Mouse (Mus musculus): ENCODE measurements around the gene Hspa14. TPM values are rescaled to one million over a fixed set of nuclear protein-coding genes. Genes with fewer than 3 reads are reported as not detected.

Hspa14 gene
- polyA plus RNA-seq, 1 experiment, result 128 TPM

DNA sequence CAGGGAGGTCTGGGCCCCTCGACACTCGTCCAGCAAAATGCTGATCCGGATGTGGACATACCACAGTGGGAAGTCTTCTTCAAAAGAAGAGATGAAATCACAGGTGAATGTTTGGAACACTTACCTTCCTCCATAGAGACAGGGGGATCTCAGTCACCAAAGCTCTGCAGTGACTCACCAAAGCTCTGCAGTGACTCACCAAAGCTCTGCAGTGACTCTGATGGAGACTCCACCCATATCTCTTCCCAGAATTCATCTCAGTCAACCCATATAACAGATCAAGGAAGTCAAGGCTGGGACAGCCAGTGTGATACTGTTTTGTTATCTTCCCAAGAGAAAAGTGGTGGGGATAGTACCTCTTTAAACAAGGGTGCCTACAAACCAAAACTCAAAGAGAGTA lies 59.5 kb downstream of the Hspa14 start:
- Histone ChIP-seq H3K4me3 (ENCODE audit: low read depth, low read length) (no peak overlapping the region), H3K9me3 (replicated peaks; ENCODE audit: control insufficient read depth, insufficient read depth, low read length, poor library complexity, severe bottlenecking) (no peaks in the 10 kb centered on the region), H3K27me3 (ENCODE audit: control insufficient read depth, insufficient read depth, low read length, poor library complexity, severe bottlenecking) (no peaks in the 10 kb centered on the region), H3K4me1 (ENCODE audit: control insufficient read depth, insufficient read depth, low read length) (no peaks in the 10 kb centered on the region), H3K9ac (ENCODE audit: low read depth, poor library complexity, severe bottlenecking) (no peak overlapping the region), H3K36me3 (ENCODE audit: control insufficient read depth, insufficient read depth, low read length, poor library complexity, severe bottlenecking) (peaks cover 28% of the 10 kb centered on the region), H3K27ac (ENCODE audit: insufficient read depth, low read length) (no peak overlapping the region)
- TF ChIP-seq CTCF (IDR thresholded peaks at IDR 0.05; ENCODE audit: low read depth, low read length), result no peak
- TF ChIP-seq POLR2A (IDR thresholded peaks at IDR 0.05; ENCODE audit: insufficient read depth, low read length), result no peak
- TF ChIP-seq EP300 (IDR thresholded peaks at IDR 0.05; ENCODE audit: insufficient read depth, low read depth, low read length), result no peak

GRCm38 (mm10) chr2:3449431-3449830 lies 63.2 kb downstream of the Hspa14 start:
- Histone ChIP-seq H3K27ac (ENCODE audit: insufficient read depth, low read length) (no peak overlapping the region), H3K4me3 (ENCODE audit: low read depth, low read length) (no peak overlapping the region), H3K9ac (ENCODE audit: low read depth, poor library complexity, severe bottlenecking) (no peak overlapping the region), H3K4me1 (ENCODE audit: control insufficient read depth, insufficient read depth, low read length) (no peaks in the 10 kb centered on the region), H3K27me3 (ENCODE audit: control insufficient read depth, insufficient read depth, low read length, poor library complexity, severe bottlenecking) (no peaks in the 10 kb centered on the region), H3K36me3 (ENCODE audit: control insufficient read depth, insufficient read depth, low read length, poor library complexity, severe bottlenecking) (peaks cover 20% of the 10 kb centered on the region), H3K9me3 (replicated peaks; ENCODE audit: control insufficient read depth, insufficient read depth, low read length, poor library complexity, severe bottlenecking) (no peaks in the 10 kb centered on the region)
- TF ChIP-seq EP300 (IDR thresholded peaks at IDR 0.05; ENCODE audit: insufficient read depth, low read depth, low read length), result no peak
- no peak for TF ChIP-seq CTCF (IDR thresholded peaks at IDR 0.05; ENCODE audit: low read depth, low read length)
- TF ChIP-seq POLR2A (IDR thresholded peaks at IDR 0.05; ENCODE audit: insufficient read depth, low read length), result no peak

DNA sequence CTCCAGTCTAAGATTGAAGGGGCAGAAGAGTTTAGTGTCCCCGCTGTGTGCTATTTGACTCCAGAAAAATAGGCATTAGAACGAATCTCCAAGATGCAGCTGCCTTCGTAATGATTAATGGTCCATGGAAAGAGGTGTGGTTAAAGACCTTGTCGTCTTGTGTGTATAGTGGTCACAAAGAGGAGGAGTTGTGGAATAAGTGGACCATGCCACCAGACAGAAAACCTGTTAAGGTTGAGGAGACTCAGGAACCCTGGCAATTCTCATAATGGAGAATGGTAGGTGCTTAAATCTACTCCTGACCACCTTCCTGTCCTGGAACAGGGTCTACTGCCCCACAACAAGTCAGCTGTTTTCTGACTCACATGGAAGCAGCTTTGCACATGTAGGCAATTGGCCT lies 66.6 kb downstream of the Hspa14 start:
- Histone ChIP-seq H3K4me1 (ENCODE audit: control insufficient read depth, insufficient read depth, low read length) (peaks cover 2% of the 10 kb centered on the region), H3K27me3 (ENCODE audit: control insufficient read depth, insufficient read depth, low read length, poor library complexity, severe bottlenecking) (no peaks in the 10 kb centered on the region), H3K36me3 (ENCODE audit: control insufficient read depth, insufficient read depth, low read length, poor library complexity, severe bottlenecking) (peaks cover 12% of the 10 kb centered on the region; the same call in 1 of the 2 replicates), H3K27ac (ENCODE audit: insufficient read depth, low read length) (0 out of 2 replicates have a peak overlapping the region, but pooled peaks have one; percentile 9), H3K9ac (ENCODE audit: low read depth, poor library complexity, severe bottlenecking) (no peak overlapping the region), H3K4me3 (ENCODE audit: low read depth, low read length) (no peak overlapping the region), H3K9me3 (replicated peaks; ENCODE audit: control insufficient read depth, insufficient read depth, low read length, poor library complexity, severe bottlenecking) (no peaks in the 10 kb centered on the region)
- TF ChIP-seq POLR2A (IDR thresholded peaks at IDR 0.05; ENCODE audit: insufficient read depth, low read length), result no peak
- no peak for TF ChIP-seq CTCF (IDR thresholded peaks at IDR 0.05; ENCODE audit: low read depth, low read length)
- TF ChIP-seq EP300 (IDR thresholded peaks at IDR 0.05; ENCODE audit: insufficient read depth, low read depth, low read length), result no peak

DNA sequence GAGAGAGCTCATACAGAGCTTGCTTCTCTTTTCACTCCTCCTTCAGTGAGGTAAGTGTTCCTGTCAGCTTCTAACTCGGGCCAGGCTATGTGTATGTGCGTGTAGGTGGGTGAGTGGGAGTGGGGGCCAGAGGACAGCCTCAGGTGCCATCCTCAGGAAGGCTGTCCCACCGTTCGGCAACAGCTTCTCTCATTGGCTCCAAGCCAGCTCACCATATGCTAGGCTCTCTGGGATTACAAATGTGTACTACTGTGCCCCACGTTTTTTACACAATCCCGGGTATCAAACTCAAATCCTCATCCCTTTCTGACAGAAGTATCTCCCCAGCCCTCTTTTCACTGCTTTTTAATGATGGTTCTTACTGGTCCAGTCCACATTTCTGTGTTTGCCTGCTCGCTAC lies 68.4 kb downstream of the Hspa14 start:
- peaks cover 15% of the 10 kb centered on the region for H3K36me3 ChIP-seq (ENCODE audit: control insufficient read depth, insufficient read depth, low read length, poor library complexity, severe bottlenecking)
- H3K9me3 ChIP-seq (replicated peaks; ENCODE audit: control insufficient read depth, insufficient read depth, low read length, poor library complexity, severe bottlenecking), result no peaks in the 10 kb centered on the region
- H3K27me3 ChIP-seq (ENCODE audit: control insufficient read depth, insufficient read depth, low read length, poor library complexity, severe bottlenecking), result no peaks in the 10 kb centered on the region
- H3K27ac ChIP-seq (ENCODE audit: insufficient read depth, low read length), result no peak overlapping the region
- peaks cover 2% of the 10 kb centered on the region for H3K4me1 ChIP-seq (ENCODE audit: control insufficient read depth, insufficient read depth, low read length)
- no peak overlapping the region for H3K4me3 ChIP-seq (ENCODE audit: low read depth, low read length)
- no peak overlapping the region for H3K9ac ChIP-seq (ENCODE audit: low read depth, poor library complexity, severe bottlenecking)
- no peak for TF ChIP-seq CTCF (IDR thresholded peaks at IDR 0.05; ENCODE audit: low read depth, low read length)
- TF ChIP-seq POLR2A (IDR thresholded peaks at IDR 0.05; ENCODE audit: insufficient read depth, low read length), result no peak
- no peak for TF ChIP-seq EP300 (IDR thresholded peaks at IDR 0.05; ENCODE audit: insufficient read depth, low read depth, low read length)

Other genes starting within 250 kb of the Hspa14 start
- gene Nmt2, start 228.6 kb downstream of the Hspa14 start, polyA plus RNA-seq (2011; ENCODE audit: insufficient read depth, insufficient read length, low read depth, missing spikeins), result 119 TPM in 2 replicates
- 17.1 and 19.0 TPM in 2 replicates for gene Rpp38, start 180.2 kb downstream of the Hspa14 start, polyA plus RNA-seq (2011; ENCODE audit: insufficient read depth, insufficient read length, low read depth, missing spikeins)
- 5.9 and 8.7 TPM in 2 replicates for gene Acbd7, start 176.6 kb downstream of the Hspa14 start, polyA plus RNA-seq (2011; ENCODE audit: insufficient read depth, insufficient read length, low read depth, missing spikeins)
- gene Olah, start 115.6 kb downstream of the Hspa14 start, polyA plus RNA-seq (2011; ENCODE audit: insufficient read depth, insufficient read length, low read depth, missing spikeins), result not detected in 2 replicates
- not detected in 2 replicates for gene Meig1, start 90.2 kb downstream of the Hspa14 start, polyA plus RNA-seq (2011; ENCODE audit: insufficient read depth, insufficient read length, low read depth, missing spikeins)
- 14.7 and 15.2 TPM in 2 replicates for gene Dclre1c, start 88.7 kb downstream of the Hspa14 start, polyA plus RNA-seq (2011; ENCODE audit: insufficient read depth, insufficient read length, low read depth, missing spikeins)
- 33.9 and 34.2 TPM in 2 replicates for gene Suv39h2, start 37.8 kb downstream of the Hspa14 start, polyA plus RNA-seq (2011; ENCODE audit: insufficient read depth, insufficient read length, low read depth, missing spikeins)
- gene Gm45902, start within 50 bp of the Hspa14 start, polyA plus RNA-seq (2011; ENCODE audit: insufficient read depth, insufficient read length, low read depth, missing spikeins), result 4.4 and 4.7 TPM in 2 replicates
- 0.79 and 1.4 TPM in 2 replicates for gene Cdnf, start 216 bp upstream of the Hspa14 start, polyA plus RNA-seq (2011; ENCODE audit: insufficient read depth, insufficient read length, low read depth, missing spikeins)
- 46.0 and 54.4 TPM in 2 replicates for gene Fam107b, start 57.7 kb upstream of the Hspa14 start, polyA plus RNA-seq (2011; ENCODE audit: insufficient read depth, insufficient read length, low read depth, missing spikeins)

All from ES-Bruce4 (cell line).